Mouse (Mus musculus): ENCODE results near the gene Hc.

Hc gene

GRCm38 (mm10) chr2:34953018-34953417, 108.2 kb downstream of the Hc start:
- no peak for DNase-seq

- no peak for DNase-seq
These were observed 109.8 kb downstream of the Hc start for GRCm38 (mm10) chr2:34951469-34951868.

GRCm38 (mm10) chr2:34948622-34949021, 112.6 kb downstream of the Hc start:
- DNase-seq: no peak

GRCm38 (mm10) chr2:34946046-34946445, 115.2 kb downstream of the Hc start:
- DNase-seq: no peak

GRCm38 (mm10) chr2:34945580-34945979, 115.7 kb downstream of the Hc start:
- no peak for DNase-seq

GRCm38 (mm10) chr2:34944761-34945160, 116.5 kb downstream of the Hc start:
- DNase-seq: peak in 1 of 2 experiments; percentile 21

GRCm38 (mm10) chr2:34943556-34944120, 117.6 kb downstream of the Hc start:
- DNase-seq: no peak

GRCm38 (mm10) chr2:34941061-34941675, 120.1 kb downstream of the Hc start:
- no peak for DNase-seq

GRCm38 (mm10) chr2:34940246-34940645, 121.0 kb downstream of the Hc start:
- no peak for DNase-seq

- no peak for DNase-seq
These were observed 122.7 kb downstream of the Hc start for GRCm38 (mm10) chr2:34938269-34939208.

- DNase-seq: peak in 1 of 2 experiments; percentile 48
These were observed 123.8 kb downstream of the Hc start for GRCm38 (mm10) chr2:34937460-34937859.
